Mouse (Mus musculus) adipose tissue, adult 10 weeks (tissue): ENCODE measurements around the gene Cap1. TPM values are rescaled to one million over a fixed set of nuclear protein-coding genes. Genes with fewer than 3 reads are reported as not detected.

Experiments
- polyA plus RNA-seq: library from polyadenylated mRNA; stranded (reverse); fragments of 350-450 nt; fragmentation: Illumina TruSeq; extraction: RNeasy Lipid Tissue Mini Kit (QIAGEN cat#74804); gene quantifications from one replicate; pipeline ENCODE4 v1.2.3, GENCODE M21; 2014; ENCODE audit warnings: low read depth, low replicate concordance

Cap1 gene
- polyA plus RNA-seq, result 123 TPM

GRCm38 (mm10) chr4:122885768-122886578 lies at the start of gene Cap1:
TSS of gene Cap1 (minus strand) at chr4:122886056.

DNA sequence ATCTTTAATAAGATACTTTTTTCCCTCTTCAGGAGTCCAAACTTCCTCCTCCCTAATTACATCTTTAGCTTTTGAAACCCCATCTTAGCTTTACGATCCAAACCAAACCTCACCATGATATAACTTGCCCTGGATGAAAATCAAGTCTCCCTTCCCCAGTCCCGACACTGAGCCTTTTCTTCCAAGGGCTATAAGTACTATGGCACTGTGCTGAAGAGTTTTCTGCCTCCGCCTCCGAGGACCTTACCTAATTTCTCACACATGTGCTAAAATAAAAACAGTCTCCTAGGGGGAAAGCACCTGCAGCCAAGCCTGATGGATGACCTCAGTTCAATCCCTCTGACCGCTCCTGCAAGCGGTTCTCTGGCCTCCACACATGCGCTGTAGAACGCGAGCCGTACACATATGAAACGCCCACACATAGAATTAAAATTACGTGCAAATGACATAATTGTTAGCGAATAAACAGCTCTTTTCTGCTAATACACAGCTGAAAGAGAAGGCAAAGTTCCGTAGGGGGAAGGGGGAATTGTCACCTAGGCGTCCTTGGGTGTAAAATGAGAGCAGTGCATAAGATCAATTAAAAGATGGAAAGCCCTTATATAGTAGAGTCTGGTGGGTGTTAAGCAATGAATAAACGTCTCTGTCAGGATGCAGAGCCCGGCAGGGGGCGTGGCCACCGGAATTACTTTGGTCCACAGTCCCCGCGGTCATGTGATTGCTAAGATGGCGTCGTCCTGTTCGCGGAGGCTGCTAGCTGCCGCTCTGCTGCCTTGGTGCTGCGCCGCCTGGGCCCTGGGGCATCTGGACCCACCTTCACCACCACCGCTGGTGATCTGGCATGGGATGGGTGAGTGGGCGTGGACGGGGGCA lies 50.1 kb downstream of the Cap1 start, which contains the start of gene Ppt1:
Ppt1 (plus strand) TSS at position 713 of the 873 bp plus-strand sequence.

Other genes starting within 250 kb of the Cap1 start
- gene 9530002B09Rik, start 196.8 kb downstream of the Cap1 start, polyA plus RNA-seq, result not detected
- 108 TPM for gene Ppt1, start 49.8 kb downstream of the Cap1 start, polyA plus RNA-seq
- 62.8 TPM for gene Mfsd2a, start 75.1 kb upstream of the Cap1 start, polyA plus RNA-seq
- 15.5 TPM for gene Mycl, start 109.6 kb upstream of the Cap1 start, polyA plus RNA-seq
- gene Trit1, start 130.5 kb upstream of the Cap1 start, polyA plus RNA-seq, result 19.4 TPM
- gene Bmp8b, start 219.1 kb upstream of the Cap1 start, polyA plus RNA-seq, result 0.15 TPM
- gene Oxct2b, start 230.2 kb upstream of the Cap1 start, polyA plus RNA-seq, result 5.8 TPM